Mouse (Mus musculus): Measurements from ENCODE around the gene Txndc11. TPM values are rescaled to one million over a fixed set of nuclear protein-coding genes. Genes with fewer than 3 reads are reported as not detected.

Gene Txndc11
- polyA plus RNA-seq, 1 experiment from 2014 or later: 38.6 TPM

DNA sequence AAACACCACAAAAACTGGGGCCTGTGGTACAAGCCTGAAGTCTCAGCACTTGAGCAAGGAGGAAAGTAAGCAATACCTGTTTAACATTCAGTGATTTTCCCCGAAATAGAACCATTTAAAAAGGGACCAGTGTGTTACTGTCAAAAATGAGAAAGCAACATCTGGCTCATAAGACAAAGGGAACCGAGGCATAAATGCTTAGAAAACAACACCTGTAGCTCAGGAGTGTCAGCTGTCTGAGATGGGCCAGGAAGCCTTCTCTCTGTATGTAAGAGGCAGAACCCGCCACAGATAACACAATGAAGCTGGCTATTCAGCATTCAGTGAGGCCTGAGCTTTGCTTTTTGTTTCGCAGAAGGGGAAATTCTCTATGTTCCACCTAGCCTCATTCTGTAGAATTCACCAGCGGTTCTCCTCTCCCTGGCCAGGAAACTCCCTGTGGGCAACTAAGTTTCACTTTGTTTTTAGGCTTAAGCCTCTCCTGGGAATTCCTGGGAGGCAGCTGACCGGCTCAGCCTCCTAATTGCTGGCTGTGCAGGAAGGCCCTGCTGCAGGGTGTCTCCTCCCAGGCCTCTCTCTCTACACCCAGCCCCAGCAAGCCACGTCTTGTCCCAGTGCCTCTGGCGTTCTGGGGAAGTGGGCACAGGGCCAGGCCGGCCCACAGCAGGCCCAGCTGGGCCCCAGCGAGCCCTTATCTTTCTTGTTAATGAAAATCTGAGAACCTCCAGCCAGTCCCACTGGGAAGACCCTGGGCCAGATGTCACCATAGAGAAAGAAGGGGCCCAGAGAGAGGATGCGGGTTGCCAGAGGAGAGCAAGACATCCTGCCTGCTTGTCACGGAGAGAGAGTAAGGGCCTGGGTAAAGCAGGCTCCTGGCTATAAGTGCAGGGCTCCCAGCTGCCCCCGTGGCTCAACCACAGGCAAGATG lies 71.4 kb downstream of the Txndc11 start:
- Histone ChIP-seq H3K27me3 (no peaks in the 10 kb centered on the region), H3K9ac (peak overlapping the region; percentile 62), H3K4me2 (0 out of 2 replicates have a peak overlapping the region, but pooled peaks have one; percentile 16), H3K9me3 (no peaks in the 10 kb centered on the region), H3K4me1 (peaks cover 42% of the 10 kb centered on the region), H3K4me3 (no peak overlapping the region), H3K36me3 (no peaks in the 10 kb centered on the region), H3K27ac (peak overlapping the region; percentile 83)
- no peak for ATAC-seq (ENCODE audit: insufficient number of reproducible peaks, insufficient read depth, low FRiP score, low TSS enrichment, low read depth)
- WGBS: 24% methylated on average over 13 of the region's 13 CpGs

GRCm38 (mm10) chr16:11060645-11061044 lies 73.8 kb downstream of the Txndc11 start, which contains the start of gene Snn:
TSS of gene Snn (plus strand) at chr16:11060945.
- Histone ChIP-seq H3K27me3 (no peaks in the 10 kb centered on the region), H3K27ac (no peak within 1 kb of the TSS), H3K9ac (no peak within 1 kb of the TSS), H3K9me3 (no peaks in the 10 kb centered on the region), H3K4me1 (peaks cover 37% of the 10 kb centered on the region), H3K4me3 (no peak within 1 kb of the TSS), H3K36me3 (no peaks in the 10 kb centered on the region), H3K4me2 (no peak within 1 kb of the TSS)
- no peak for ATAC-seq (ENCODE audit: insufficient number of reproducible peaks, insufficient read depth, low FRiP score, low TSS enrichment, low read depth)
- WGBS: 91% methylated on average over 4 of the region's 4 CpGs

DNA sequence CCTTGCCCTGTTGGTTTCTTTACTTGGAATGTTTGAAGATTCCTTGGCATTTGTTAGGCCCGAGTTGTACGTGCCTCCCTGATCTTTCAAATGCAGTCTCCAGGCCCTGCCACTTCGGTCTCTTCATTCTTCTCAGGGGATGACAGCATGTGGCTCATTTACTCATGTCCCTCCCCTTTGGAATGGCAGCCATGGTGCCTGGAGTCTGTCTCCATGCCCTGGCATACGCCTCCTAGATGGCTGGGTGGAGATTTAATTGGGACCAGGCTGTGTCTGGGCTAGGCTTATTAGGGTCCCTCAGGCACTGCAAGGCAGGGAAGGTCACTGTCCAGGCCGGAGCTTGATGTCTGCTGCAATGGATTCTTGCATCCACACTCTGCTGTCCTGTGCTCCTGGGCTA lies 78.5 kb downstream of the Txndc11 start:
- 50% methylated on average over 5 of the region's 5 CpGs for WGBS
- Histone ChIP-seq H3K36me3 (no peaks in the 10 kb centered on the region), H3K27me3 (no peaks in the 10 kb centered on the region), H3K27ac (peak overlapping the region; percentile 3; the same call in 1 of the 2 replicates), H3K4me2 (no peak overlapping the region), H3K4me1 (peaks cover 12% of the 10 kb centered on the region; the same call in 1 of the 2 replicates), H3K9me3 (no peaks in the 10 kb centered on the region), H3K9ac (no peak overlapping the region), H3K4me3 (no peak overlapping the region)
- no peak for ATAC-seq (ENCODE audit: insufficient number of reproducible peaks, insufficient read depth, low FRiP score, low TSS enrichment, low read depth)

DNA sequence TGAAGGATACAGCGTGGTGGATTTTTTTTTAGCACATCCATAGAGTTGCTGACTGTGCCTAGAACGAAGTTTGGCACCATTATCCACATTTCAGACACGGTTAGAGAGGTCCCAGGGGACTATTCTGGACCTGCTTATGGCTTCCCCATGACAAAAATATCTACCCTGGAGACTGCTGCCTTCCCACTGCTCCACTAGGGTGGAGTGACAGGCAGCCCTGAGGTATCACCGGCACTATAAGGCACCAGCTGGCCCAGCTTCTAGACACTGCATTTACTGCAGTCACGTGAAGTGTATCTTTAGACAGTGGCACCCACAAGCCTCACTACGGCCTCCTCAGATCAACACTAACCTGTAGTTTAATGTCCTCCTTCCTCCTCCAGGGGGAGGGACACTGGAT lies 79.6 kb downstream of the Txndc11 start:
- Histone ChIP-seq H3K4me1 (peaks cover 12% of the 10 kb centered on the region; the same call in 1 of the 2 replicates), H3K4me2 (no peak overlapping the region), H3K27me3 (no peaks in the 10 kb centered on the region), H3K36me3 (no peaks in the 10 kb centered on the region), H3K9me3 (no peaks in the 10 kb centered on the region), H3K4me3 (no peak overlapping the region), H3K9ac (no peak overlapping the region), H3K27ac (no peak overlapping the region)
- ATAC-seq (ENCODE audit: insufficient number of reproducible peaks, insufficient read depth, low FRiP score, low TSS enrichment, low read depth): no peak
- WGBS: 86% methylated on average over 6 of the region's 6 CpGs

- WGBS: 67% methylated on average over 6 of the region's 6 CpGs
- Histone ChIP-seq H3K36me3 (no peaks in the 10 kb centered on the region), H3K9me3 (no peaks in the 10 kb centered on the region), H3K4me2 (no peak overlapping the region), H3K4me1 (peaks cover 12% of the 10 kb centered on the region; the same call in 1 of the 2 replicates), H3K27me3 (no peaks in the 10 kb centered on the region), H3K27ac (no peak overlapping the region), H3K9ac (no peak overlapping the region), H3K4me3 (no peak overlapping the region)
- ATAC-seq (ENCODE audit: insufficient number of reproducible peaks, insufficient read depth, low FRiP score, low TSS enrichment, low read depth): no peak
Measured at GRCm38 (mm10) chr16:11054409-11054808, 80.0 kb downstream of the Txndc11 start.

DNA sequence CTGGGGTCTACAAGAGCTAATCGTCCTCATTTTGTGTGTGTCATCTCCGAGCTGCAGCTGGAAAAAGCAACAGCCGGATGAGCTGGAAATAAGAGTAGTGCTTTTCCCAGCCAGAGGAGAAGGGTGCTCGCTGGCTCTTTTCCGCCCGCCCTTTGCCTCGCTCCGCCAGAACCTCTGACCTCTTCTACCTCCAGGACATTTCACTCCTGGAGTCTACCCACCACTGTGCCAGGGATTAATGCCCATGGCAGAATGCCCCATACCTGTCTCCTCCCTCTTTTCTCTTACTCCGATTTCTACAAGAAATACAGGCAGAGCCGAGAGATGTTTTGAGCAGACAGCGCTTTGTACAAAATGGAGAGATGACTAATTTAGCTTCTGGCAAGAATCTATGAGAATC lies 83.3 kb downstream of the Txndc11 start:
- 86% methylated on average over 11 of the region's 11 CpGs for WGBS
- H3K27me3 ChIP-seq: no peaks in the 10 kb centered on the region
- H3K36me3 ChIP-seq: no peaks in the 10 kb centered on the region
- no peak overlapping the region for H3K4me2 ChIP-seq
- no peak overlapping the region for H3K4me3 ChIP-seq
- peaks cover 9% of the 10 kb centered on the region; the same call in 1 of the 2 replicates for H3K4me1 ChIP-seq
- ATAC-seq (ENCODE audit: insufficient number of reproducible peaks, insufficient read depth, low FRiP score, low TSS enrichment, low read depth): no peak
- H3K9ac ChIP-seq: no peak overlapping the region
- no peaks in the 10 kb centered on the region for H3K9me3 ChIP-seq
- H3K27ac ChIP-seq: no peak overlapping the region

- Histone ChIP-seq H3K27me3 (no peaks in the 10 kb centered on the region), H3K9me3 (no peaks in the 10 kb centered on the region), H3K4me2 (no peak overlapping the region), H3K36me3 (no peaks in the 10 kb centered on the region), H3K27ac (no peak overlapping the region), H3K4me1 (peaks cover 2% of the 10 kb centered on the region; the same call in 1 of the 2 replicates), H3K4me3 (no peak overlapping the region), H3K9ac (no peak overlapping the region)
- WGBS: 87% methylated on average over 2 of the region's 2 CpGs
- no peak for ATAC-seq (ENCODE audit: insufficient number of reproducible peaks, insufficient read depth, low FRiP score, low TSS enrichment, low read depth)
Measured at GRCm38 (mm10) chr16:11050226-11050625, 84.2 kb downstream of the Txndc11 start.

DNA sequence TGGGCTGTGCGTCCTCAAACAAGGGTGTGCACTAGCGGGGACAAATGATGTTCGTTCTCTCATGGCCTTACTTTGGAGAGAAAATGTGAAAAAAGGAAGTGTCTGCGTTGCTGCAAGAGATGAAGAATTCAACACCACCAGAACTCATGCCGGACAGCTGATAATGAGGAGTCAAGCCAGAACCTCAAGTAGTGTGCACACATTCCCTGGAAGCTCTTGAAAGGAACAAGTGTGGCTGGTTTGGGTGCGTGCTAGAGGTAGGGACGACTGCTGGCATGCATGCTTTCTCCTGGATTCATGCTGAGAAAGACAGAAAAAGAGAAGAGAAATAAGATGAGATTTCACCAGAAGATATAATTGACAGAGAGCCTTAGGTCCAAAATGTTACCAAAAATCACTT lies 87.3 kb downstream of the Txndc11 start:
- no peak overlapping the region for H3K4me2 ChIP-seq
- no peak overlapping the region for H3K27ac ChIP-seq
- H3K4me1 ChIP-seq: peaks cover 3% of the 10 kb centered on the region; the same call in 1 of the 2 replicates
- ATAC-seq (ENCODE audit: insufficient number of reproducible peaks, insufficient read depth, low FRiP score, low TSS enrichment, low read depth): no peak
- no peak overlapping the region for H3K9ac ChIP-seq
- H3K27me3 ChIP-seq: no peaks in the 10 kb centered on the region
- 80% methylated on average over 7 of the region's 7 CpGs for WGBS
- H3K4me3 ChIP-seq: no peak overlapping the region
- no peaks in the 10 kb centered on the region for H3K9me3 ChIP-seq
- no peaks in the 10 kb centered on the region for H3K36me3 ChIP-seq

DNA sequence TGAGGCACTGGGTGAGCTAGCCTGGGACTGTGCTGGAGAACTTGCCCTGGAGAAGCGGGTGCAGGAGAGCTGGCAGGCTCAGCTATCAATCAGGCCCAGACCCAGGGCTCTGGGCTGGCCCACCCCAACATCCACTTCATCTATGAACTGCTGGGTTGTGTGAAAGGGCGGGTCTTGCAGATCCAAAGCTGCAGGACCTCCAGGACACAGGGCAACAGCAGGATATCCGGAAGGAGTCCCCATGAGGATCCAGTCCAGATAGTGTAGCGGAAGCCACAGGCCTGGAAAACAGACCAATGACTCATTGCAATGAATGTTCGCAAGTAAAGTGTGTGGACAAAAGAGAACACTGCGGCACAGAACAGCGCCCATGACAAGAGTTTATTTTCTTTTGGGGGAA lies 88.0 kb downstream of the Txndc11 start:
- Histone ChIP-seq H3K27ac (no peak overlapping the region), H3K4me3 (no peak overlapping the region), H3K9ac (no peak overlapping the region), H3K27me3 (no peaks in the 10 kb centered on the region), H3K4me2 (no peak overlapping the region), H3K4me1 (peaks cover 3% of the 10 kb centered on the region; the same call in 1 of the 2 replicates), H3K36me3 (no peaks in the 10 kb centered on the region), H3K9me3 (no peaks in the 10 kb centered on the region)
- WGBS: 85% methylated on average over 7 of the region's 7 CpGs
- ATAC-seq (ENCODE audit: insufficient number of reproducible peaks, insufficient read depth, low FRiP score, low TSS enrichment, low read depth): no peak

- no peak overlapping the region for H3K4me2 ChIP-seq
- WGBS: 84% methylated on average over 5 of the region's 5 CpGs
- peaks cover 3% of the 10 kb centered on the region; the same call in 1 of the 2 replicates for H3K4me1 ChIP-seq
- H3K36me3 ChIP-seq: no peaks in the 10 kb centered on the region
- H3K9ac ChIP-seq: no peak overlapping the region
- no peak overlapping the region for H3K27ac ChIP-seq
- H3K9me3 ChIP-seq: no peaks in the 10 kb centered on the region
- H3K4me3 ChIP-seq: no peak overlapping the region
- no peaks in the 10 kb centered on the region for H3K27me3 ChIP-seq
- no peak for ATAC-seq (ENCODE audit: insufficient number of reproducible peaks, insufficient read depth, low FRiP score, low TSS enrichment, low read depth)
Measured at GRCm38 (mm10) chr16:11043239-11043638, 91.2 kb downstream of the Txndc11 start.

DNA sequence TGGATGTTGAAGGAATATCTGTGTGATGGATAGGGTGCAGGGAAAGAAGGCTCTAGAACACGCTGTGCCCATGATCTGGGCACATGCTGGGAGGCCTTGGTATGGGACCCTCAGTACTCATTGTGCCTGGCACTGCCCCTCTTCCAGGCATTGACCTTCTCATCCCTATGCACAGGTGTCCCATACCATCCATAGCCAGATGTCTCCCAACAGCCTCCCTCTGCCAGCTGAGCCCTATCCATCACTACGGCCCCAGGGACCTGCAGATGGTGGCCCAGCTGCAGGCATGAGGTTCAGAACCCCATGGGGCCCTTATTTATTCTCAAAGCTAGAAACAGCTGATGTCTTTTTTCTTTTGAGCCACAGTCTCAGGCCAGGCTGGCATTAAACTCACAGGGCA lies 93.8 kb downstream of the Txndc11 start:
- Histone ChIP-seq H3K4me1 (peaks cover 7% of the 10 kb centered on the region; the same call in 1 of the 2 replicates), H3K4me2 (no peak overlapping the region), H3K4me3 (no peak overlapping the region), H3K9ac (no peak overlapping the region), H3K9me3 (no peaks in the 10 kb centered on the region), H3K27ac (no peak overlapping the region), H3K36me3 (no peaks in the 10 kb centered on the region), H3K27me3 (no peaks in the 10 kb centered on the region)
- ATAC-seq (ENCODE audit: insufficient number of reproducible peaks, insufficient read depth, low FRiP score, low TSS enrichment, low read depth): no peak
- 89% methylated on average over 2 of the region's 2 CpGs for WGBS

Data from embryonic facial prominence, embryonic 13.5 days (tissue).